Mouse (Mus musculus) kidney, embryonic 15.5 days (tissue): ENCODE results near the gene Pde4a. TPM values are rescaled to one million over a fixed set of nuclear protein-coding genes. Genes with fewer than 3 reads are reported as not detected.

Source experiments
- ATAC-seq: fragments of 200-750 bp; cut with Nextera tagmentation; replicated peaks from 2 replicates; pipeline ENCODE4 v1.8.0; 2017; ENCODE audit warnings: moderate TSS enrichment; ENCODE audit not compliant: low FRiP score
- H3K27ac ChIP-seq: fragments of 300-500 bp; sonication (generic); 2 replicates; pipeline ENCODE4 v1.5.1; 2015; ENCODE audit warnings: mild to moderate bottlenecking, inconsistent platforms
- H3K27me3 ChIP-seq: fragments of 300-500 bp; sonication (generic); 2 replicates; pipeline ENCODE4 v1.6.1; 2015; ENCODE audit warnings: inconsistent platforms
- H3K36me3 ChIP-seq: fragments of 300-500 bp; sonication (generic); 2 replicates; pipeline ENCODE4 v1.6.1; 2015; ENCODE audit warnings: inconsistent platforms
- H3K4me1 ChIP-seq: fragments of 300-500 bp; sonication (generic); 2 replicates; pipeline ENCODE4 v1.6.1; 2015; ENCODE audit warnings: inconsistent platforms
- H3K4me2 ChIP-seq: fragments of 300-500 bp; sonication (generic); 2 replicates; pipeline ENCODE4 v1.6.1; 2015; ENCODE audit warnings: moderate library complexity, mild to moderate bottlenecking, inconsistent platforms
- H3K4me3 ChIP-seq: fragments of 300-500 bp; sonication (generic); replicated peaks from 2 replicates; pipeline ENCODE4 v1.5.1; 2015; ENCODE audit warnings: mild to moderate bottlenecking, inconsistent platforms
- H3K9ac ChIP-seq: fragments of 300-500 bp; sonication (generic); 2 replicates; pipeline ENCODE4 v1.6.1; 2015; ENCODE audit warnings: mild to moderate bottlenecking, inconsistent platforms
- H3K9me3 ChIP-seq: fragments of 300-500 bp; sonication (generic); replicated peaks from 2 replicates; pipeline ENCODE4 v1.6.1; 2016; ENCODE audit warnings: inconsistent platforms
- WGBS: fragments of 180-500 bp; shearing (Covaris S2); methylation state at CpG from one replicate; pipeline ENCODE4 v1.1.7; 2015; ENCODE audit warnings: mixed read lengths; 5-methylcytosine and 5-hydroxymethylcytosine counted together
- polyA plus RNA-seq: library from polyadenylated mRNA; unstranded; fragments of >200 nt; fragmentation: Nextera tagmentation; extraction: Ambion mirVana; gene quantifications from 2 replicates; pipeline ENCODE4 v1.2.1, GENCODE M21; 2015

Pde4a gene
- polyA plus RNA-seq, 1 experiment from 2014 or later, result 12.7 TPM

DNA sequence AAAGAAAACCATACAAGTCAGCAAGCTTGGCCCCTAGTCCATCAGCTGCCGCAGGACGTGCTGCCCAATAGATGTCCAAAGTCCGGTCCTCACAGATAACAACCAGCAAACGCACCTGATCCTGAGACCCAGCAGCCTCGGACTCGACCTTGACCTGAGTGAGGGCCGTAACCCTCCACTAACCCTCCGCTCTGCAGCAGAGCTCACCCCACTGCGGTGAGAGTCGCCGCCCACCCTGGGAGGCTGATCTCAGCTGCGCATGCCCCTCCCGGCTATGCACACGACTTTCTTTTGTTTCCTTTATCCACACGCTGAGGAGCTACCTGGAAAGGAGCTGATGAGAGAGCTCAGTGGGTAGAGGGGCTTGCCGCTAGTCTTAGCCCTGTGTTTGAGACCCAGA, 61.8 kb downstream of the Pde4a start:
- ATAC-seq, result peak; percentile 53; the same call in 1 of the 2 replicates
- Histone ChIP-seq H3K27ac (peak overlapping the region; percentile 41; the same call in 1 of the 2 replicates), H3K9me3 (no peaks in the 10 kb centered on the region), H3K4me2 (peak overlapping the region; percentile 61), H3K27me3 (no peaks in the 10 kb centered on the region), H3K9ac (peak overlapping the region; percentile 39; the same call in 1 of the 2 replicates), H3K4me1 (peaks cover 27% of the 10 kb centered on the region), H3K4me3 (peak overlapping the region; percentile 35), H3K36me3 (peaks cover 37% of the 10 kb centered on the region)
- 12% methylated on average over 16 of the region's 16 CpGs for WGBS

DNA sequence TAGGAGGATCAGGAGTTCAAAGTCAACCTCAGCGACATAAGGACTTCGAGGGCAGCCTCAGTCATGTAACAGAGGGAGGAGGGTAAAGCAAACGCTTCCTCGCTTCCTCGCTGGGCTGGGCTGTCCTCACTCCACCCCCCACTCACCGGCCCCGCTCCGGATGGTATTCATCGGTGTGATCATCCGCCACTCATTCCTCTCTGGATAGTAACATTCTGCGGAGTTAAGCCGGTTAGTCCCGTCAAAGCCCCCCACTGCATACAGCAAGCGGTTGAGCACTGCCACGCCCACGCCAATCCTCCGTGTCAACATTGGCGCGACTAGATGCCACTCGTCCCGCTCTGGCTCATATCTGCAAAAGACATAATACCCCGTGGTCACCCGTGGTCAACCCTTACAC, 66.0 kb downstream of the Pde4a start:
- H3K27ac ChIP-seq, result no peak overlapping the region
- no peak overlapping the region for H3K4me3 ChIP-seq
- H3K4me2 ChIP-seq, result no peak overlapping the region
- H3K9me3 ChIP-seq, result no peaks in the 10 kb centered on the region
- peaks cover 28% of the 10 kb centered on the region for H3K4me1 ChIP-seq
- H3K27me3 ChIP-seq, result no peaks in the 10 kb centered on the region
- ATAC-seq, result no peak
- no peak overlapping the region for H3K9ac ChIP-seq
- H3K36me3 ChIP-seq, result peaks cover 75% of the 10 kb centered on the region
- 56% methylated on average over 23 of the region's 23 CpGs for WGBS

DNA sequence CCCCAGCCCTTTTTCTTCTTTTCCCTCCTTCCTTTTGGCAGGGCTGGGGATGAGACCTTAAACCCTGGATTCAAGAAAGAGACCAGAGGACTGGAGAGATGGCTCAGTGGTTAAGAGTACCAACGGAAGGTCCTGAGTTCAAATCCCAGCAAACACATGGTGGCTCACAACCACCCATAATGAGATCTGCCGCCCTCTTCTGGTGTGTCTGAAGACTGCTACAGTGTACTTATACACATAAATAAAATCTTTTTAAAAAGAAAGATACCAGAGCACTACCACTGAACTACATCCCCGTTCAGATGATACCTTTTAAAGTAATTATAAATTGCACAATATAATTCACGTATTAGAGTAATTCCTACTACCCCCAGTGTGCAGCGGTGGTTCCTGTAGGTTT, 67.4 kb downstream of the Pde4a start:
- Histone ChIP-seq H3K36me3 (peaks cover 75% of the 10 kb centered on the region), H3K27ac (no peak overlapping the region), H3K9me3 (no peaks in the 10 kb centered on the region), H3K9ac (no peak overlapping the region), H3K4me2 (no peak overlapping the region), H3K4me3 (no peak overlapping the region), H3K4me1 (peaks cover 30% of the 10 kb centered on the region), H3K27me3 (no peaks in the 10 kb centered on the region)
- ATAC-seq, result no peak
- 96% methylated on average over 5 of the region's 5 CpGs for WGBS

DNA sequence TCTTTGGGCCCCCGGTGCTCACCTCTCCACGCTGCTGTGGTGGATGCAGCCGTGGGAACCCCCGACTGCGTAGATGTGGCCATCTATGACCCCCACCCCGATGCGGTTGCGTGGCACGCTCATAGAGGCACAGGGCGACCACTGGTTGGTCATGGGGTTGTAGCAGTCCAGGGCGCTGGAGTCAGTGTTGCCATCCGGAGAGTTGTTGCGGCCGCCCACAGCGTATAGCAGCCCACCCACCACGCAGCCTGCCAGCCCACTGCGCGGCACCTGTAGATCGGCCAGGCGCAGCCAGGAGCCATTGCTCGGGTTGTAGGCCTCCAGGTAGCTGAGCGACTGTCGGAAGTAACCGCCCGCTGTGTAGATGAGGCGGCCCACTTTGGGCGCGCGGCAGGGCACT, 67.9 kb downstream of the Pde4a start:
- 92% methylated on average over 29 of the region's 29 CpGs for WGBS
- H3K36me3 ChIP-seq, result peaks cover 75% of the 10 kb centered on the region
- no peak for ATAC-seq

DNA sequence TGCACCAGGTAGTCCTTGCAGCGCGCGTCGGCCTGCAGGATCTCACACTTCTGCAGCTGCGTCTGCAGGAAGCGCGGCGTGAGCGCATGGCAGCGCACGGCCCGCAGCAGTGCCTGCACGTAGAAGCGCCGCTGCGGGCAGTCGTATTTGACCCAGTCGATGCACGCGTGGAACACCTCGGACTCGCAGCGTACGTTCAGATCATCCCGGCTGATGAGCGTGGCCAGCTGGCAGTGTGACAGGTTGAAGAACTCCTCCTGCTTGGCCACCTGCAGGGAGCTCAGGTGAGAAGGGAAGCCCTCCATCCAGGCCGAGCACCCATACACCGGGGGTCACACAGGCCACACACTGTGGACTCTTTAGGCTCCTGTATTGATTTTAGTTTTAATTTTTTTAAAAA, 68.3 kb downstream of the Pde4a start:
- WGBS, result 85% methylated on average over 28 of the region's 28 CpGs
- peaks cover 27% of the 10 kb centered on the region for H3K4me1 ChIP-seq
- H3K27ac ChIP-seq, result no peak overlapping the region
- H3K4me3 ChIP-seq, result no peak overlapping the region
- H3K27me3 ChIP-seq, result no peaks in the 10 kb centered on the region
- H3K36me3 ChIP-seq, result peaks cover 74% of the 10 kb centered on the region
- no peaks in the 10 kb centered on the region for H3K9me3 ChIP-seq
- no peak overlapping the region for H3K4me2 ChIP-seq
- no peak for ATAC-seq
- H3K9ac ChIP-seq, result no peak overlapping the region

More for the DNA sequence above, 67.9 kb downstream of the Pde4a start:
- peaks cover 27% of the 10 kb centered on the region for H3K4me1 ChIP-seq
- H3K4me2 ChIP-seq, result no peak overlapping the region
- no peak overlapping the region for H3K4me3 ChIP-seq
- H3K27me3 ChIP-seq, result no peaks in the 10 kb centered on the region
- H3K9ac ChIP-seq, result no peak overlapping the region
- no peak overlapping the region for H3K27ac ChIP-seq
- no peaks in the 10 kb centered on the region for H3K9me3 ChIP-seq

DNA sequence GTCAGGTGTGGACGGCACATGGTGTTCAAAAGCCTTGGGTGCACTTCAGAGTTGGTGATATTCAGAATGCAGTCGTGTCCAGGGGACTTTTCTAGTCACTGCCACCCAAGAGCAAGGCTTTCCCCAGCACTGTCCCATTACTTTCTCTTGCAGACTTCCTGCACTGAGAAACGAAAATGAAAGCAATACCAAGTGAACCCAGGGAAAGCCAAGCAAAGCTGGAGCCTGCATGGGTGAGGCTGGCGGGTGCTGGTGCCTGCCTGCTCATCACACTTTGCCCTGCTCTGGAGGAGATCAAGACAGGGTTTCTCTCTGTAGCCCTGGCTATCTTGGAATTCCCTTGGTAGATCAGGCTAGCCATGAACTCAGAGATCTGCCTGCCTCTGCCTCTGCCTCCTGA, 69.8 kb downstream of the Pde4a start:
- Histone ChIP-seq H3K27me3 (no peaks in the 10 kb centered on the region), H3K9me3 (no peaks in the 10 kb centered on the region), H3K4me2 (no peak overlapping the region), H3K27ac (no peak overlapping the region), H3K4me1 (peaks cover 38% of the 10 kb centered on the region), H3K36me3 (peaks cover 58% of the 10 kb centered on the region), H3K9ac (no peak overlapping the region), H3K4me3 (no peak overlapping the region)
- ATAC-seq, result no peak
- 87% methylated on average over 4 of the region's 4 CpGs for WGBS

DNA sequence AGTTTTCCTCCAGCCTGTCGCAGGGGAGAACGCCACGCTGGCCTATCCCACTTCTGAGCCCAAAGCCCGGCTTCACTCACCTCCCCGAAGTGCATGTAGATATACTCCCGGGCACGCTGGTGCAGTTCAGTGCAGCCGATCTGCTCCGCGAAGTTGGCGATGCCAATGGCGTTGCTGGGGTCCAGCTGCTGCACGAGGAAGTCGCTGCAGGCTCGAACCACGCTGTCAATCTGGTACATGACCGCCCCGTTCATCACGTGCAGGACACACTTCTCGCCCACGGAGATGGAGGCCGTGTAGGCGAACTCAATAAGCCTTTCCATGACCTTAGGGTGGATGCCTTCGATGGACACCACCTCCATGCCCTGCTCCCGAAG, 71.5 kb downstream of the Pde4a start:
- Histone ChIP-seq H3K36me3 (peaks cover 42% of the 10 kb centered on the region), H3K4me2 (peak overlapping the region; percentile 73), H3K9me3 (no peaks in the 10 kb centered on the region), H3K9ac (peak overlapping the region; percentile 97), H3K4me3 (peak overlapping the region; percentile 92), H3K27ac (peak overlapping the region; percentile 97; the same call in 1 of the 2 replicates), H3K27me3 (peaks cover 2% of the 10 kb centered on the region), H3K4me1 (peaks cover 40% of the 10 kb centered on the region)
- 75% methylated on average over 25 of the region's 25 CpGs for WGBS
- no peak for ATAC-seq

DNA sequence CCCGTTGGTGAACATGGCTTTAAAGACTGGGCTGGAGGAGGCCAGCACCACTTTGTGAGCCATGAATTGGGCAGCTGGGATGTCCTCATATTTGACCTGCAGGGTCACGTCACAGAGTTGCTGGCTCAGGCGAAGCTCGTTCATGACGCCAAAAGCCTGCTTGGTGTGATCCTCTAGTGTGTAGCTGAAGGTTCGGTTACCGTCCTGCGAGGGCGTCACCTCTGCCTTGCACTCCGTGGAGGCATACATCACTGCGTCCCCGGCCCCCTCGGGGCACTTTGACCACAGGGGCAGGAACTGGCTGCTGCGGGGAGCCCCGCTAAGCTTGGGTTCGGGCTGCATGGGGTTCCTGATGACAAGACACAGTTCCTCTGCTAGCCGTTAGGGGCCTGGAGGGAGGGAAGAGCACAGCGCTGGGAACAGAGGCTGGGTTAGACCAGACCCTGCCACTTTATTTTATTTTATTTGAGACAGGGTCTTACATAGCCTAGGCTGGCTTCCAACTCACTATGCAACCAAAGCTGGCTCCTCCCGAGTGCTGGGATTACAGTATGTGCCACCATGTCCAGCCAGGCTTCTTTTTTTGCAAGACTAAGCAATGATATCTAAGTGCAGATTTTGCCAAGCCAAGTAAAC, 72.0 kb downstream of the Pde4a start:
- Histone ChIP-seq H3K4me2 (peak overlapping the region; percentile 73), H3K4me3 (peak overlapping the region; percentile 92), H3K36me3 (peaks cover 37% of the 10 kb centered on the region), H3K27ac (peak overlapping the region; percentile 97), H3K4me1 (peaks cover 38% of the 10 kb centered on the region), H3K9ac (peak overlapping the region; percentile 97), H3K9me3 (no peaks in the 10 kb centered on the region), H3K27me3 (peaks cover 7% of the 10 kb centered on the region)
- peak; percentile 37; the same call in 1 of the 2 replicates for ATAC-seq
- 12% methylated on average over 19 of the region's 19 CpGs for WGBS

DNA sequence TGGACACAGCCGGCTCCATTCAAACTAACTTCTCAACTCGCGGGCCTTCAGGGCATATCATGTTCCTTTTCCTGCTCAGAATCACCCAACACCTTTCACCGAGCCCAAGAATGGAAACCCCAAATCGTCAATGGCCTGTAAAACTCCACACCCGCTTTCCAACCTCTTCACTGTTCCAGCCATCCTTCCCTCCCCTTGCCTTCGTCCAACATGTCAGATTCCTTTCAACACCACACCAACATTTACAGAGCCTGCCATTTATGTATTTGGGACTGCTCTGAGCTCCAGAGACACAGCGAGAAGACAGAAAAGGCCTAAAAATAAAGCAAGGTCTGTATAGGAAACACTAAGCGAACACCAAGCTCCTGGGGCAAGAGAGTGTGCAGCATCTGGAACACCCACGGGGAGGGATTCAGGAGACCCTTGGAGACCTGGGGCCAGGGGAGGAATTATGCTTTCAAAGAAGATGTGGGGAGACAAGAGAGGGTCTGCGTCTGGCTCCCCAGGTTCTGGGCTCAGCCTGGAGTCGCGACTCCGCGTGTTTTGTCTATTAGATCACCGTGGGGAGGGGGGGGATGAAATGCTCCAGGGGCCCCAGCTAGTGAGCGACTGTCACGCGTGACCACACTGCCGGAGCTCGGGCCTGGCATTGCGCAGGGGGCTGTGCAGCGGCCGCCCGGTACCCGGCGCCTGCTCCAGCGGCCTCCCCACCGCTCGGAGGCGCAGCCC, 72.7 kb downstream of the Pde4a start:
- H3K4me2 ChIP-seq, result peak overlapping the region; percentile 73
- peaks cover 30% of the 10 kb centered on the region for H3K36me3 ChIP-seq
- peak overlapping the region; percentile 97 for H3K9ac ChIP-seq
- H3K9me3 ChIP-seq, result no peaks in the 10 kb centered on the region
- H3K27me3 ChIP-seq, result peaks cover 14% of the 10 kb centered on the region
- peak overlapping the region; percentile 92 for H3K4me3 ChIP-seq
- H3K4me1 ChIP-seq, result peaks cover 38% of the 10 kb centered on the region
- WGBS, result under 1% methylated on average over 31 of the region's 31 CpGs
- ATAC-seq, result peak; percentile 3; the same call in 1 of the 2 replicates
- peak overlapping the region; percentile 97 for H3K27ac ChIP-seq

DNA sequence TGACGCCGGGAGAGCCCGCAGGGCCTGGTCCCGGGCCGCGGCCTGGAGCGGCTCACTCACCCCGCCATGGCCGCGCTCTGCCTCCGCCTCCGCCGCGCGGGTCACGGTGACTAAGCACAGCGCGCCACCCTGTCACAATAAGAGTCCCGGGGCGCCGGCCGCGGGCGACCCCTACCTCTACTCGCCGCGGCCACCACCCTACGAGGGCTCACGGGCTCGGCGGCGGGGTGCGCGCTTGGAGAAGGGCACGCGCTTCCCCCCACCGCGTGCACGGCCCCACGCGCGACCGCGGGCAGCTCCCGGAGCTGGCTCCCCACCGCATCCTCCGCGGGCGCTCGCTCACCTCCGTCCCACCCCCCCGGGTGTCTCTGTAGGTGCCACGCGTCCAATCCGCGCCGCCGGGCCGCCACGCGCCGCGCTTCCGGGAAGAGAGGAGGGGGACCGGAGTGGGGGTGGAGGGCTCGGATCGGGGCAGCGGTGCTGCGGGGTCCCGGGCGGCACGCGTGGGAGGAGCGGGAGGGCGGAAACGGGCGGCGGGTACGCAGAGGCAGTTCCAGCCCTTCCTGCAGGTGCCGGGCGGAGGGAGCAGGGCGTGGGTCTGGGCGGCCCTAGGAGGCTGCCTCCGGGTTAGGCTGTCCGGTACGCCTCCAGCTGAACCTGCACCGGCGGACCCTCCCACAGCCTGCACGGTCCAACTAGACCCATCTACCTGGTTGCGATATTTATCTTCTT, 73.4 kb downstream of the Pde4a start, which contains the start of gene Keap1:
Keap1 (minus strand) TSS at position 629 of the 732 bp plus-strand sequence.
- peaks cover 21% of the 10 kb centered on the region for H3K27me3 ChIP-seq
- peak; percentile 89 for ATAC-seq
- peak within 1 kb of the TSS; percentile 92 for H3K4me3 ChIP-seq
- no peaks in the 10 kb centered on the region for H3K9me3 ChIP-seq
- H3K9ac ChIP-seq, result peak within 1 kb of the TSS; percentile 97
- H3K27ac ChIP-seq, result peak within 1 kb of the TSS; percentile 97
- H3K36me3 ChIP-seq, result peaks cover 23% of the 10 kb centered on the region
- WGBS, result under 1% methylated on average over 83 of the region's 90 CpGs
- H3K4me1 ChIP-seq, result peaks cover 39% of the 10 kb centered on the region
- peak within 1 kb of the TSS; percentile 73 for H3K4me2 ChIP-seq

DNA sequence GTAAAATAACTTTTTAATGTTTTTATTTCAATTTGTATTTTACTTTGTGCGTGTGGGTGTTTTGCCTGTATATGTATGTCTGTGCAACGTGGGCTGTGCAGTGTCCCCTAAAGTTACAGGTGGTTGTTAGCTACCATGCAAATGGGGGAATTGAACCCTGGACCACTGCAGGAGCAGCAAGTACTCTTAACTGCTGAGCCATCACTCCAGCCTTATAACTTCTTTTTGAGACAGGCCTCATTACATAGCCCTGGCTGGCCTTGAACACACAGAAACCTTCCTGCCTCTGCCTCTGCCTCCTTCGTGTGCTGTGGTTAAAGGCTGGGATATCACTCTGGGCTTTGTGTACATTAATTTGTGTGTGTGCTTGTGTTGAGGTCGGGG, 73.9 kb downstream of the Pde4a start:
- no peaks in the 10 kb centered on the region for H3K9me3 ChIP-seq
- WGBS, result 40% methylated on average over 4 of the region's 4 CpGs
- peaks cover 45% of the 10 kb centered on the region for H3K4me1 ChIP-seq
- H3K4me2 ChIP-seq, result peak overlapping the region; percentile 73
- peak overlapping the region; percentile 97 for H3K27ac ChIP-seq
- H3K9ac ChIP-seq, result peak overlapping the region; percentile 97
- peak overlapping the region; percentile 92 for H3K4me3 ChIP-seq
- ATAC-seq, result no peak
- H3K36me3 ChIP-seq, result peaks cover 17% of the 10 kb centered on the region
- peaks cover 27% of the 10 kb centered on the region for H3K27me3 ChIP-seq

DNA sequence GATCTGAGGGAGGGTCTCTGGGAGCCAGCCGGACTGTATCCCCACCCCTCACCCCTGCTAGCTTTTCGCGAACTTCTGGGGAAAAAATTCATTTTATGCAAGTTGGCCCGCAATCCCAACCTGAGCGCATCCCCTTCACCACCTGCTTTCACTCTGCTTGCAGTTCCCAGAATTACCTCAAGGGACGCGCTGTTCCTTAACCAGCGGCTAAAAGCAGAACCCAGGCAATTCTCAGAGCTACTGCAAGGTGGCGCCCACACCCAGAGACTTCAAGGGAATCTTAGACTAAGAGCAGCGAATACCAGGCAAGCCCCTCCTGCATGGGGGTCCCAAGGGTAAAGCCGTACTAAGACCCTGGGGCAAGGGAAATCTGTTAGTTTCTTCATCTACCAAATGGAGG, 75.8 kb downstream of the Pde4a start:
- Histone ChIP-seq H3K4me1 (peaks cover 46% of the 10 kb centered on the region), H3K4me2 (no peak overlapping the region)
- 8% methylated on average over 11 of the region's 11 CpGs for WGBS

More for the DNA sequence above, 75.8 kb downstream of the Pde4a start:
- H3K4me3 ChIP-seq, result no peak overlapping the region
- H3K9me3 ChIP-seq, result no peaks in the 10 kb centered on the region
- H3K9ac ChIP-seq, result no peak overlapping the region
- no peak overlapping the region for H3K27ac ChIP-seq
- H3K27me3 ChIP-seq, result peaks cover 46% of the 10 kb centered on the region
- no peaks in the 10 kb centered on the region; the same call in 1 of the 2 replicates for H3K36me3 ChIP-seq
- ATAC-seq, result no peak
